Mouse (Mus musculus): ENCODE results near the gene Hivep3.

The Hivep3 gene

GRCm38 (mm10) chr4:119948922-119949614, 215.5 kb downstream of the Hivep3 start:
- no peak for DNase-seq (ENCODE audit: low spot score)

GRCm38 (mm10) chr4:119950181-119950580, 216.6 kb downstream of the Hivep3 start:
- DNase-seq (ENCODE audit: low spot score) = no peak

GRCm38 (mm10) chr4:119951081-119951480, 217.5 kb downstream of the Hivep3 start:
- DNase-seq (ENCODE audit: low spot score) = no peak

- DNase-seq (ENCODE audit: low spot score) = no peak
These were observed 221.4 kb downstream of the Hivep3 start for GRCm38 (mm10) chr4:119955008-119955407.

GRCm38 (mm10) chr4:119957970-119958369, 224.4 kb downstream of the Hivep3 start:
- no peak for DNase-seq (ENCODE audit: low spot score)

GRCm38 (mm10) chr4:119959293-119959692, 225.7 kb downstream of the Hivep3 start:
- DNase-seq (ENCODE audit: low spot score) = no peak

- no peak for DNase-seq (ENCODE audit: low spot score)
These were observed 226.3 kb downstream of the Hivep3 start for GRCm38 (mm10) chr4:119959873-119960272.

GRCm38 (mm10) chr4:119960523-119960922, 226.9 kb downstream of the Hivep3 start:
- no peak for DNase-seq (ENCODE audit: low spot score)

GRCm38 (mm10) chr4:119961164-119961563, 227.6 kb downstream of the Hivep3 start:
- DNase-seq (ENCODE audit: low spot score) = no peak

- no peak for DNase-seq (ENCODE audit: low spot score)
These were observed 228.5 kb downstream of the Hivep3 start for GRCm38 (mm10) chr4:119962066-119962465.

GRCm38 (mm10) chr4:119966105-119967072, 232.8 kb downstream of the Hivep3 start:
- no peak for DNase-seq (ENCODE audit: low spot score)

- no peak for DNase-seq (ENCODE audit: low spot score)
These were observed 233.6 kb downstream of the Hivep3 start for GRCm38 (mm10) chr4:119967073-119967608.

GRCm38 (mm10) chr4:119967636-119968035, 234.1 kb downstream of the Hivep3 start:
- DNase-seq (ENCODE audit: low spot score) = no peak

- no peak for DNase-seq (ENCODE audit: low spot score)
These were observed 234.5 kb downstream of the Hivep3 start for GRCm38 (mm10) chr4:119968071-119968470.

GRCm38 (mm10) chr4:119968887-119969286, 235.3 kb downstream of the Hivep3 start:
- DNase-seq (ENCODE audit: low spot score) = no peak

GRCm38 (mm10) chr4:119970166-119970565, 236.6 kb downstream of the Hivep3 start:
- no peak for DNase-seq (ENCODE audit: low spot score)

GRCm38 (mm10) chr4:119972375-119972774, 238.8 kb downstream of the Hivep3 start:
- DNase-seq (ENCODE audit: low spot score) = no peak

GRCm38 (mm10) chr4:119973729-119974605, 240.4 kb downstream of the Hivep3 start:
- no peak for DNase-seq (ENCODE audit: low spot score)

GRCm38 (mm10) chr4:119975242-119975641, 241.7 kb downstream of the Hivep3 start:
- DNase-seq (ENCODE audit: low spot score) = no peak

GRCm38 (mm10) chr4:119975822-119976221, 242.2 kb downstream of the Hivep3 start:
- no peak for DNase-seq (ENCODE audit: low spot score)

GRCm38 (mm10) chr4:119976428-119977168, 243.0 kb downstream of the Hivep3 start:
- no peak for DNase-seq (ENCODE audit: low spot score)
